In the genomic region with DNA sequence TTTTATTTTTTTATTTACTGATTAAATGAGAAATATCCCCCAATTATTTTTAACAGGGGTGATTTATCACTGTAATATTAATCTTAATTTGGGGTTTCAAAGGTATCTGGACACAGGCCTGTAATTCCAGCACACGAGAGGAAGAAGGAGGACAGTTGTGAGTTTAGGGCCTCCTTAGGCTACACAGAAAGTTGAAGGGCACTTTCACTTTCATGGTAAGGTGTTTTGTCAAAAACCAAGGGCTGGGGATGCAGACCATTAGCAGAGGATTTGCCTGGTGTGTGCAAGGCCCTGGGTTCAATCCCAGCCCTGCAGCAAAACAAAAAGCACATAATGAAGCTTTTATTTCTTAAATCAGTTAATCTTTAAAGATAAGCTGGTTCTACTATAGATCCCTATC, we compare ENCODE assay signal across 26 mouse cellular contexts. TPM values are rescaled to one million over a fixed set of nuclear protein-coding genes. Genes with fewer than 3 reads are reported as not detected.
DNase-seq lines count a peak whose midpoint lies in the region; ATAC-seq and TF ChIP-seq lines count a peak whose summit lies in the region.
"Had no signal": no experiment of that assay in that cellular context is flagged by ENCODE, and none has a peak within 500 bp of the region (broad histone marks: within the 10 kb centered on the region; RNA-seq: fewer than 3 reads in every experiment).

No protein-coding gene starts in this region.

- no peak overlapping the region for H3K4me3 ChIP-seq in heart, adult 2 months
- no peak overlapping the region for H3K4me3 ChIP-seq in liver, postnatal 0 days (ENCODE audit: low read depth, low read length)
- H3K4me3 ChIP-seq in hindbrain, postnatal 0 days (ENCODE audit: low read length): no peak overlapping the region
- H3K4me3 ChIP-seq: heart, embryonic 13.5 days; limb, embryonic 13.5 days; midbrain, embryonic 13.5 days; neural tube, embryonic 13.5 days had no signal

- no peak for TF ChIP-seq POLR2A in heart, adult 2 months (IDR thresholded peaks at IDR 0.05; ENCODE audit: insufficient read depth, low read depth, low read length)

- no peak for DNase-seq in heart, adult 2 months
- no peak for DNase-seq in heart, postnatal 10 days
- no peak for DNase-seq in liver, postnatal 0 days
- no peak for DNase-seq in liver
- DNase-seq in CD4-positive, CD25-positive, alpha-beta regulatory T cell, adult 2 months (ENCODE audit: low read depth, low spot score): peak; percentile 17
- no peak for DNase-seq in hindbrain, postnatal 0 days (ENCODE audit: low spot score)
- no peak for DNase-seq in spleen, postnatal 10 days (ENCODE audit: low spot score in 2 of 2)
- DNase-seq: adrenal gland, adult 8-10 months; cerebellum, adult 8-10 months; cerebellum, postnatal 25 days; gastrocnemius, postnatal 25 days; kidney, adult 9 months; kidney, postnatal 14 days; right cerebral cortex, postnatal 25 days; thymus, postnatal 25 days had no signal

- no peak overlapping the region for H3K4me2 ChIP-seq in liver, postnatal 0 days (ENCODE audit: low read depth, low read length)
- no peak overlapping the region for H3K4me2 ChIP-seq in hindbrain, postnatal 0 days (ENCODE audit: low read depth, low read length)
- H3K4me2 ChIP-seq: heart, embryonic 13.5 days; limb, embryonic 13.5 days; midbrain, embryonic 13.5 days; neural tube, embryonic 13.5 days had no signal

- H3K79me2 ChIP-seq in heart, adult 2 months (replicated peaks; ENCODE audit: control insufficient read depth, insufficient read depth, low read length): no peaks in the 10 kb centered on the region

- no peak for TF ChIP-seq EP300 in heart, adult 2 months (IDR thresholded peaks at IDR 0.05; ENCODE audit: insufficient read depth, low read depth, low read length)
- no peak for TF ChIP-seq EP300 in liver, postnatal 0 days (IDR thresholded peaks at IDR 0.05; ENCODE audit: low read depth)

- no peak overlapping the region for H3K9ac ChIP-seq in heart, adult 2 months (ENCODE audit: low read depth, low read length)
- no peak overlapping the region for H3K9ac ChIP-seq in liver, postnatal 0 days (replicated peaks)
- no peak overlapping the region for H3K9ac ChIP-seq in hindbrain, postnatal 0 days (replicated peaks; ENCODE audit: low read length)
- H3K9ac ChIP-seq: heart, embryonic 13.5 days; limb, embryonic 13.5 days; liver, embryonic 14.5 days; midbrain, embryonic 13.5 days; neural tube, embryonic 13.5 days had no signal

- no peaks in the 10 kb centered on the region for H3K27me3 ChIP-seq in heart, adult 2 months (ENCODE audit: control insufficient read depth, insufficient read depth, low read length)
- no peaks in the 10 kb centered on the region for H3K27me3 ChIP-seq in liver, postnatal 0 days (ENCODE audit: insufficient read depth, low read length)
- H3K27me3 ChIP-seq in hindbrain, postnatal 0 days (ENCODE audit: insufficient read depth, low read length): no peaks in the 10 kb centered on the region
- H3K27me3 ChIP-seq: heart, embryonic 13.5 days; limb, embryonic 13.5 days; midbrain, embryonic 13.5 days; neural tube, embryonic 13.5 days had no signal

- H3K36me3 ChIP-seq in heart, adult 2 months (ENCODE audit: control insufficient read depth, insufficient read depth, low read length): peaks cover 16% of the 10 kb centered on the region
- H3K36me3 ChIP-seq in liver, postnatal 0 days (replicated peaks; ENCODE audit: insufficient read depth, low read length): no peaks in the 10 kb centered on the region
- H3K36me3 ChIP-seq in hindbrain, postnatal 0 days (ENCODE audit: insufficient read depth, low read length): no peaks in the 10 kb centered on the region

- ATAC-seq in liver, postnatal 0 days: no peak
- peak; percentile 61 for ATAC-seq in inflammation-experienced regulatory T-cells, adult 6 months
- no peak for ATAC-seq in hindbrain, postnatal 0 days
- ATAC-seq: forebrain, embryonic 14.5 days; hindbrain, embryonic 16.5 days; intestine, postnatal 0 days; midbrain, embryonic 13.5 days had no signal

- intact Hi-C loops in heart, adult 2 months (cut with DNase I): no loop called here
- intact Hi-C loops in heart, postnatal 10 days (cut with DNase I): no loop called here

- peaks cover 9% of the 10 kb centered on the region for H3K4me1 ChIP-seq in heart, adult 2 months (ENCODE audit: control insufficient read depth, insufficient read depth, low read length)
- peaks cover 6% of the 10 kb centered on the region for H3K4me1 ChIP-seq in liver, postnatal 0 days (ENCODE audit: insufficient read depth)
- no peaks in the 10 kb centered on the region for H3K4me1 ChIP-seq in hindbrain, postnatal 0 days (ENCODE audit: insufficient read depth, low read length)
- H3K4me1 ChIP-seq: midbrain, embryonic 13.5 days; neural tube, embryonic 13.5 days had no signal

- peak overlapping the region; percentile 26 for H3K27ac ChIP-seq in heart, adult 2 months
- peak overlapping the region; percentile 51; the same call in 1 of the 2 replicates for H3K27ac ChIP-seq in liver, postnatal 0 days (ENCODE audit: low read depth)
- H3K27ac ChIP-seq in hindbrain, postnatal 0 days: no peak overlapping the region
- H3K27ac ChIP-seq: limb, embryonic 13.5 days; liver, embryonic 14.5 days; midbrain, embryonic 13.5 days; neural tube, embryonic 13.5 days had no signal

- H3K9me3 ChIP-seq in liver, postnatal 0 days (ENCODE audit: low read length): no peaks in the 10 kb centered on the region
- no peaks in the 10 kb centered on the region for H3K9me3 ChIP-seq in hindbrain, postnatal 0 days (ENCODE audit: low read length)
- H3K9me3 ChIP-seq: heart, embryonic 13.5 days; limb, embryonic 13.5 days; midbrain, embryonic 13.5 days; neural tube, embryonic 13.5 days had no signal

- no peak for TF ChIP-seq CTCF in heart, adult 2 months (IDR thresholded peaks at IDR 0.05)
- no peak for TF ChIP-seq CTCF in liver, postnatal 0 days (IDR thresholded peaks at IDR 0.05; ENCODE audit: low read depth)
- no peak for TF ChIP-seq CTCF in hindbrain, postnatal 0 days (IDR thresholded peaks at IDR 0.05; ENCODE audit: low read depth)

- 75% methylated on average over 1 of the region's 1 CpGs for WGBS in heart, adult 2 months
- WGBS in liver, postnatal 0 days (ENCODE audit: insufficient replicate concordance): 55% methylated on average over 1 of the region's 1 CpGs
- 89% methylated on average over 1 of the region's 1 CpGs for WGBS in hindbrain, postnatal 0 days

RNA-seq across cellular contexts. Expression of a gene that starts 12.2 kb away (rescaled TPM):
- total RNA-seq in heart, adult 2 months (2021): 10 to 100 TPM; 12.9 to 15.3 TPM
- polyA plus RNA-seq in heart, adult 2 months (2012; rRNA removed): 10.8 and 18.8 TPM in 2 replicates
- total RNA-seq in heart, postnatal 10 days (2021): 10 to 100 TPM; 20.8 to 21.1 TPM
- 5.2 and 5.6 TPM in 2 replicates for polyA plus RNA-seq in liver, postnatal 0 days (2015; fragmentation: Nextera tagmentation; extraction: Ambion mirVana)
- 1 to 10 TPM; 4.0 to 9.7 (median 9.1) TPM for polyA plus RNA-seq in inflammation-experienced regulatory T-cells, adult 6 months (2017; shearing (Covaris generic))
- total RNA-seq in hindbrain, postnatal 0 days (2014; rRNA removed): 47.8 and 49.1 TPM in 2 replicates
- polyA plus RNA-seq in hindbrain, postnatal 0 days (2015; fragmentation: Nextera tagmentation; extraction: Ambion mirVana): 49.8 and 53.3 TPM in 2 replicates

RNA-seq across cellular contexts. Expression of a gene that starts 27.6 kb away (rescaled TPM):
- under 1 TPM in 1 of 2 experiments, not detected in 1; 0.27 TPM for total RNA-seq in heart, adult 2 months (2021)
- polyA plus RNA-seq in heart, adult 2 months (2012; rRNA removed): not detected in 2 replicates
- under 1 TPM in 1 of 2 experiments, not detected in 1; 0.29 TPM for total RNA-seq in heart, postnatal 10 days (2021)
- polyA plus RNA-seq in liver, postnatal 0 days (2015; fragmentation: Nextera tagmentation; extraction: Ambion mirVana): 0.67 and 1.2 TPM in 2 replicates
- polyA plus RNA-seq in inflammation-experienced regulatory T-cells, adult 6 months (2017; shearing (Covaris generic)): 10 to 100 TPM; 18.8 to 23.0 (median 21.0) TPM
- 0.21 TPM in 1 of 2 replicates, not detected in the other for total RNA-seq in hindbrain, postnatal 0 days (2014; rRNA removed)
- 0.13 TPM in 1 of 2 replicates, not detected in the other for polyA plus RNA-seq in hindbrain, postnatal 0 days (2015; fragmentation: Nextera tagmentation; extraction: Ambion mirVana)
- total RNA-seq: gastrocnemius, postnatal 25 days; heart, postnatal 25 days had no signal
- polyA plus RNA-seq: embryonic facial prominence, embryonic 11.5 days; heart, embryonic 13.5 days; hindbrain, embryonic 16.5 days; midbrain, embryonic 13.5 days; neural tube, embryonic 13.5 days had no signal
